Mouse (Mus musculus) lung, adult 2 months (tissue): ENCODE measurements around the gene Prr29.

ENCODE experiments used
- CTCF ChIP-seq: fragments of 200-500 bp; IDR thresholded peaks from 2 replicates; pipeline ENCODE4 v1.5.1; 2011; ENCODE audit warnings: mild to moderate bottlenecking, low read length, control low read depth; ENCODE audit not compliant: insufficient read depth
- POLR2A ChIP-seq: fragments of 200-500 bp; IDR thresholded peaks from 2 replicates; pipeline ENCODE4 v1.6.1; 2011; ENCODE audit warnings: low read depth, mild to moderate bottlenecking, control low read depth, low read length, borderline replicate concordance; ENCODE audit errors: extremely low read depth

- TF ChIP-seq CTCF (no peak), POLR2A (no peak)
Observed at GRCm38 (mm10) chr11:106416331-106416730, 51.1 kb downstream of the Prr29 start.
